ENCODE assay signal across 25 mouse cellular contexts in the genomic region with DNA sequence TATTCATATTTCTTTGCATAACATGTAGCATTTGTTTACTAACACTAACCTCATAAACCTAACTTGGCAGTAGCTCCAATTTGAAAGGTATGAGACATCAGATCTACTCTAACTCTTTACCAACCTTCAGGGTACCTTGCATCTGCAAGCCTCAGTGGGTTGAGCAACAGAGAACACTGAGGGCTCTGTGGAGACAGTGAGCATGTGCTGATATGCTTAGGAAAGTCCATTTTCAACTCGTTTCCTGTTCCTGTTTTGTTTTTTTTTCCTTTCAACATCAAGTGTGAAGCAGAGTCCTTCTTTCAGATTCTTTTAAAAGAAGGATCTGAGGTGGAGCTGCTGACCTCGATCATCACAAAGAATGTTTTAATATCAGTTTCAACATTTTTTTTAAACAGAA. TPM values are rescaled to one million over a fixed set of nuclear protein-coding genes. Genes with fewer than 3 reads are reported as not detected.
A peak's percentile ranks its signal among the peaks of the same experiment; 100 is the strongest.
DNase-seq lines count a peak whose midpoint lies in the region; ATAC-seq and TF ChIP-seq lines count a peak whose summit lies in the region.
"Had no signal": no experiment of that assay in that cellular context is flagged by ENCODE, and none has a peak within 500 bp of the region (broad histone marks: within the 10 kb centered on the region; RNA-seq: fewer than 3 reads in every experiment).

No protein-coding gene starts in this region.

- no peak for ATAC-seq in liver, postnatal 0 days
- ATAC-seq in liver, embryonic 11.5 days (replicated peaks; ENCODE audit: low FRiP score), result no peak
- peak; percentile 75 for ATAC-seq in megakaryocyte, adult 5-6 weeks (ENCODE audit: poor library complexity, severe bottlenecking)
- ATAC-seq: activated CD4-positive, CD25-positive, alpha-beta regulatory T cell, adult 4 months; forebrain, embryonic 14.5 days; forebrain, postnatal 0 days had no signal

- no peak overlapping the region for H3K9ac ChIP-seq in liver, postnatal 0 days (replicated peaks)
- H3K9ac ChIP-seq in liver, embryonic 11.5 days (ENCODE audit: low read depth, low read length), result no peak overlapping the region
- H3K9ac ChIP-seq in MEL (ENCODE audit: control insufficient read depth, low read depth, low read length, poor library complexity, severe bottlenecking), result no peak overlapping the region
- H3K9ac ChIP-seq: embryonic facial prominence, embryonic 12.5 days; embryonic facial prominence, embryonic 15.5 days; forebrain, postnatal 0 days; heart, embryonic 12.5 days; heart, embryonic 15.5 days; hindbrain, embryonic 12.5 days; hindbrain, embryonic 15.5 days had no signal

- TF ChIP-seq RAD21 in MEL (IDR thresholded peaks at IDR 0.05; ENCODE audit: low read depth, low read length), result no peak

- 43% methylated on average over 2 of the region's 2 CpGs for WGBS in liver, postnatal 0 days (ENCODE audit: insufficient replicate concordance)
- 60% methylated on average over 2 of the region's 2 CpGs for WGBS in liver, embryonic 11.5 days

- no peak overlapping the region for H3K4me3 ChIP-seq in liver, postnatal 0 days (ENCODE audit: low read depth, low read length)
- no peak overlapping the region for H3K4me3 ChIP-seq in liver, embryonic 11.5 days (ENCODE audit: low read depth, low read length)
- no peak overlapping the region for H3K4me3 ChIP-seq in MEL (ENCODE audit: control insufficient read depth in 1 of 2, insufficient read depth in 1 of 2, low read depth in 2 of 2, low read length in 2 of 2)
- H3K4me3 ChIP-seq: embryonic facial prominence, embryonic 12.5 days; embryonic facial prominence, embryonic 15.5 days; gastrocnemius, adult 2 months; heart, embryonic 12.5 days; heart, embryonic 15.5 days; hindbrain, embryonic 12.5 days; hindbrain, embryonic 15.5 days had no signal

- H3K4me2 ChIP-seq in liver, postnatal 0 days (ENCODE audit: low read depth, low read length), result no peak overlapping the region
- H3K4me2 ChIP-seq in liver, embryonic 11.5 days, result no peak overlapping the region
- H3K4me2 ChIP-seq: embryonic facial prominence, embryonic 12.5 days; embryonic facial prominence, embryonic 15.5 days; heart, embryonic 12.5 days; heart, embryonic 15.5 days; hindbrain, embryonic 12.5 days; hindbrain, embryonic 15.5 days had no signal

- no peak overlapping the region for H3K27ac ChIP-seq in liver, postnatal 0 days (ENCODE audit: low read depth)
- H3K27ac ChIP-seq in liver, embryonic 11.5 days (ENCODE audit: low read depth, low read length), result no peak overlapping the region
- no peak overlapping the region for H3K27ac ChIP-seq in MEL (ENCODE audit: control insufficient read depth, low read depth, low read length)
- H3K27ac ChIP-seq: embryonic facial prominence, embryonic 12.5 days; embryonic facial prominence, embryonic 15.5 days; gastrocnemius, adult 2 months; heart, embryonic 15.5 days; hindbrain, embryonic 12.5 days; hindbrain, embryonic 15.5 days had no signal

- no peaks in the 10 kb centered on the region for H3K79me2 ChIP-seq in MEL (ENCODE audit: control insufficient read depth, insufficient read depth, low read length, poor library complexity)

- H3K4me1 ChIP-seq in liver, postnatal 0 days (ENCODE audit: insufficient read depth), result 0 out of 2 replicates have a peak, but pooled peaks cover 3% of the 10 kb centered on the region
- no peaks in the 10 kb centered on the region; the same call in 1 of the 2 replicates for H3K4me1 ChIP-seq in liver, embryonic 11.5 days (replicated peaks; ENCODE audit: control insufficient read depth, insufficient read depth, low read length)
- H3K4me1 ChIP-seq in MEL (ENCODE audit: control insufficient read depth in 1 of 2, insufficient read depth in 2 of 2, low read length in 2 of 2), result peaks cover 0 to 15% of the 10 kb centered on the region in 2 experiments; a peak in 3 of 4 replicates
- H3K4me1 ChIP-seq: embryonic facial prominence, embryonic 12.5 days; embryonic facial prominence, embryonic 15.5 days; heart, embryonic 12.5 days; heart, embryonic 15.5 days; hindbrain, embryonic 12.5 days; hindbrain, embryonic 15.5 days had no signal

- no peaks in the 10 kb centered on the region for H3K9me3 ChIP-seq in liver, postnatal 0 days (ENCODE audit: low read length)
- peaks cover 7% of the 10 kb centered on the region; the same call in 1 of the 2 replicates for H3K9me3 ChIP-seq in liver, embryonic 11.5 days (ENCODE audit: control insufficient read depth, low read length)
- no peaks in the 10 kb centered on the region for H3K9me3 ChIP-seq in MEL (replicated peaks; ENCODE audit: insufficient read depth, low read length)
- H3K9me3 ChIP-seq: embryonic facial prominence, embryonic 15.5 days; heart, embryonic 15.5 days; hindbrain, embryonic 15.5 days had no signal

- no peaks in the 10 kb centered on the region for H3K27me3 ChIP-seq in liver, postnatal 0 days (ENCODE audit: insufficient read depth, low read length)
- no peaks in the 10 kb centered on the region for H3K27me3 ChIP-seq in liver, embryonic 11.5 days (replicated peaks; ENCODE audit: control insufficient read depth, insufficient read depth, low read length)
- H3K27me3 ChIP-seq in MEL (ENCODE audit: control insufficient read depth in 1 of 2, insufficient read depth in 2 of 2, low read length in 2 of 2), result no peaks in the 10 kb centered on the region
- H3K27me3 ChIP-seq: embryonic facial prominence, embryonic 12.5 days; embryonic facial prominence, embryonic 15.5 days; heart, embryonic 12.5 days; heart, embryonic 15.5 days; hindbrain, embryonic 15.5 days had no signal

- TF ChIP-seq EP300 in liver, postnatal 0 days (IDR thresholded peaks at IDR 0.05; ENCODE audit: low read depth), result no peak
- TF ChIP-seq EP300 in MEL (IDR thresholded peaks at IDR 0.05; ENCODE audit: low read depth in 1 of 2, low read length in 2 of 2), result no peak

- intact Hi-C loops in heart, postnatal 14 days (cut with DNase I), result loop anchor here (5.0 kb wide), 1 partner anchor 39 kb away; no protein-coding TSS in a partner anchor

- no peak for TF ChIP-seq POLR2A in MEL (IDR thresholded peaks at IDR 0.05; ENCODE audit: control insufficient read depth in 1 of 2, insufficient read depth in 1 of 2, low read depth in 1 of 2, low read length in 2 of 2, poor library complexity in 1 of 2)

- no peak for TF ChIP-seq CTCF in liver, postnatal 0 days (IDR thresholded peaks at IDR 0.05; ENCODE audit: low read depth)
- no peak for TF ChIP-seq CTCF in MEL (IDR thresholded peaks at IDR 0.05 in 2 of 3, conservative IDR thresholded peaks at IDR 0.05 in 1 of 3; ENCODE audit: control insufficient read depth in 1 of 3, insufficient read depth in 1 of 3, low read depth in 2 of 3, low read length in 3 of 3, poor library complexity in 1 of 3, severe bottlenecking in 1 of 3)

- DNase-seq in liver, postnatal 0 days, result peak; percentile 23
- DNase-seq in liver, embryonic 11.5 days (ENCODE audit: low spot score), result no peak
- no peak for DNase-seq in MEL (ENCODE audit: low read depth, low spot score)
- no peak for DNase-seq in lung, postnatal 10 days
- DNase-seq in heart, postnatal 14 days, result no peak
- DNase-seq in layer of hippocampus, adult 18-20 months (ENCODE audit: low spot score in 2 of 2), result no peak
- DNase-seq: adrenal gland, adult 8-10 months; adrenal gland, postnatal 25 days; B cell, adult 2 months; cerebellum, adult 18-20 months; cerebellum, adult 9-10 months; cerebellum, postnatal 14 days; forebrain, postnatal 0 days; gastrocnemius, adult 2 months; gastrocnemius, postnatal 14 days; heart, adult 18-20 months had no signal

- no peaks in the 10 kb centered on the region for H3K36me3 ChIP-seq in liver, postnatal 0 days (replicated peaks; ENCODE audit: insufficient read depth, low read length)
- H3K36me3 ChIP-seq in liver, embryonic 11.5 days (ENCODE audit: control insufficient read depth, insufficient read depth, low read length), result no peaks in the 10 kb centered on the region
- peaks cover 0 to 14% of the 10 kb centered on the region in 2 experiments; a peak in 2 of 4 replicates for H3K36me3 ChIP-seq in MEL (ENCODE audit: control insufficient read depth in 1 of 2, insufficient read depth in 2 of 2, low read length in 2 of 2)
- H3K36me3 ChIP-seq: embryonic facial prominence, embryonic 12.5 days; embryonic facial prominence, embryonic 15.5 days; heart, embryonic 12.5 days; heart, embryonic 15.5 days; hindbrain, embryonic 12.5 days; hindbrain, embryonic 15.5 days had no signal

TF ChIP-seq in MEL, 35 proteins besides CTCF, POLR2A, EP300 and RAD21 (continues in another document):
- TF ChIP-seq MEF2A (IDR thresholded peaks at IDR 0.05; ENCODE audit: extremely low read depth, insufficient replicate concordance, low read depth, low read length, poor library complexity, severe bottlenecking) (no peak), MAFK (IDR thresholded peaks at IDR 0.05; ENCODE audit: borderline replicate concordance, low read depth, low read length) (no peak), E2F4 (IDR thresholded peaks at IDR 0.05; ENCODE audit: borderline replicate concordance, low read depth, low read length) (no peak), MYC (IDR thresholded peaks at IDR 0.05; ENCODE audit: low read depth, low read length) (no peak), JUND (IDR thresholded peaks at IDR 0.05; ENCODE audit: low read depth, low read length) (no peak), BHLHE40 (IDR thresholded peaks at IDR 0.05; ENCODE audit: borderline replicate concordance, low read depth, low read length) (no peak), ZNF384 (IDR thresholded peaks at IDR 0.05; ENCODE audit: low read depth, low read length) (0 out of 2 replicates have a peak, but pooled peaks have one; percentile 4), TCF12 (IDR thresholded peaks at IDR 0.05; ENCODE audit: low read depth, low read length) (no peak)

RNA-seq across cellular contexts. Expression of a gene that starts 20.3 kb away (rescaled TPM):
- polyA plus RNA-seq in liver, postnatal 0 days (2015; fragmentation: Nextera tagmentation; extraction: Ambion mirVana), result 29.8 and 36.8 TPM in 2 replicates
- 4.7 and 5.7 TPM in 2 replicates for polyA plus RNA-seq in liver, embryonic 11.5 days (2014; fragmentation: Nextera tagmentation; extraction: Ambion mirVana)
- total RNA-seq in MEL (2012; rRNA removed), result 0.81 and 1.7 TPM in 2 replicates
- 1 to 10 TPM in 1 of 2 experiments, not detected in 1; 4.3 TPM for polyA plus RNA-seq in MEL (2012; ENCODE audit: insufficient read depth in 1 of 2, insufficient read length in 2 of 2, low read depth in 1 of 2, low replicate concordance in 2 of 2, missing spikeins in 1 of 2)
- 54.8 and 59.3 TPM in 2 replicates for total RNA-seq in megakaryocyte, adult 5-6 weeks (2015)
- total RNA-seq in megakaryocyte, adult 5-6 weeks (2017), result 29.7 and 36.1 TPM in 2 replicates
- 100 to 1,000 TPM in 1 of 2 experiments, 10 to 100 TPM in 1; 96.1 to 120 TPM for total RNA-seq in heart, postnatal 14 days (2021)
- 10 to 100 TPM; 24.7 to 30.3 TPM for total RNA-seq in layer of hippocampus, adult 18-20 months (2021)

RNA-seq across cellular contexts. Expression of a gene that starts 22.3 kb away (rescaled TPM):
- 10.3 and 10.6 TPM in 2 replicates for polyA plus RNA-seq in liver, postnatal 0 days (2015; fragmentation: Nextera tagmentation; extraction: Ambion mirVana)
- polyA plus RNA-seq in liver, embryonic 11.5 days (2014; fragmentation: Nextera tagmentation; extraction: Ambion mirVana), result 39.4 and 41.5 TPM in 2 replicates
- 1.0 TPM in 2 replicates for total RNA-seq in MEL (2012; rRNA removed)
- 1 to 10 TPM in 1 of 2 experiments, not detected in 1; 5.2 TPM for polyA plus RNA-seq in MEL (2012; ENCODE audit: insufficient read depth in 1 of 2, insufficient read length in 2 of 2, low read depth in 1 of 2, low replicate concordance in 2 of 2, missing spikeins in 1 of 2)
- total RNA-seq in megakaryocyte, adult 5-6 weeks (2015), result 122 and 125 TPM in 2 replicates
- total RNA-seq in megakaryocyte, adult 5-6 weeks (2017), result 115 TPM in 2 replicates
- 10 to 100 TPM; 34.1 to 44.0 TPM for total RNA-seq in heart, postnatal 14 days (2021)
- 10 to 100 TPM; 18.7 to 19.9 TPM for total RNA-seq in layer of hippocampus, adult 18-20 months (2021)
